Mouse (Mus musculus) cerebral cortex, adult 2 months (tissue): ENCODE data around the gene Rhot1.

ENCODE experiments used
- WGBS: fragments of 180-500 bp; shearing (Covaris S2); methylation state at CpG from one replicate; pipeline ENCODE4 v1.1.7; 2018; 5-methylcytosine and 5-hydroxymethylcytosine counted together

The Rhot1 gene

DNA sequence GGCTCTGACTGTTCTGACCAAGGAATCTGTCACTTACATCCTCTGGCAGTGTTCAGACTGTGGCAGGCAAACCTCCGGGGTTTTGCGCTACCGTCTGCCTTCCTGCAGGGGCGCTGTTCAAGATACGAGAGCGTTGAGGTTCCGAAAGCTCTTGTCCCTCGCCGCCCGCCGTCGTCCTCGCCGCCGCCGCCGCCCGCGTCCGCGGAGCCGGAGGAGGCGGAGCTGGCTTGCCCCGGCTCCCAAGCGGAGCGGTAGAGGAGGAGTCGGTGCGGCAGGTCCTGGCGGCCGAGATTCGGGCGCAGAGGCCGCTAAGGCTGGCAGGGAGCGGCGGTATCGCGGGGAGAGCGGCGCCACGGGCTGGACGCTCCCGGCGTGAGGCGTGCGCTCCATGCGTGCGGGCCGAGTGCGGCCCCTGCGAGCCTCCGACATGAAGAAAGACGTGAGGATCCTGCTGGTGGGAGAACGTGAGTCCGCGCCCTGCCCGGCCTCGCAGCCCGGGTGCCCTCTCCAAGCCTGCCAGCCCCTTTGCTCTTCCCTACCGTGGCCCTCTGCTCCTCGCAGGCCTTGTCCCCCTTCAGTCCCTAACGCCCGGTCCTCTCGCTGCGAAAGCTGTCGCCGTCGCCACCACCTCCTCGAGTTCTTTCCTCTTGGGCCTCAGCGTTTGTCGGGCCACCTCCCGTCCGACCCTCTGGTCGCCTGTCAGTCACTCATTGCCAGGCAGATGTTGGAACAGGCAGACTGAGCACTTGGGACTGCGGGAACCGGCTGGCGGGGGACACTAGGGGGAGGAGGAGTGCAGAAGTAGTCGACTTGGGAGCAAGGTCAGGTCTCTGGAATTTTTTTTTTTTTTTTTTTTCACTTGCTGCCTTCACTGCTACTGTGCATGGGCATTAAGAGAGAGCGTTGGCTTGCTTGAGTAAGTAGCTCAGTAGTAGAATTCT is at the start of gene Rhot1:
Gene Rhot1 (plus strand): TSS at position 160 of the 941 bp plus-strand sequence.
- WGBS, result under 1% methylated on average over 75 of the region's 78 CpGs

DNA sequence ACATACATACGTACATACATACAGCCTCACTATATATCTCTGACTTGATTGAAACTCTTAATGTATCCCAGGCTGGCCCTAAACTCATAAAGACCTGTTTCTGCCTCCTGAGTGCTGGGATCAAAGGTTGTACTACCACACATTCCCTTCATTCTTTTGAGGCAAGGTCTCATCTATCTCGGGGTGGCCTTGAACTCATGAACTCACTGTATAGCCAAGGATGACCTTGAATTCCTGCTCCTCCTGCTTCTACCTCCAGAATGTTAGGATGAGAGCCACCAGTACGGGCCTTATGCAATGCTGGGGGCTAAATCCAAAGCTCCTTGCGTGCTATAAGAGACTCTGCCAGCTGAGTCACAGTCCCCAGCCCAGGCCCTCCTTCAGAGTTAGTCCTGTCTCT is 47.8 kb upstream of the Rhot1 start:
- WGBS, result 90% methylated on average over 4 of the region's 4 CpGs

DNA sequence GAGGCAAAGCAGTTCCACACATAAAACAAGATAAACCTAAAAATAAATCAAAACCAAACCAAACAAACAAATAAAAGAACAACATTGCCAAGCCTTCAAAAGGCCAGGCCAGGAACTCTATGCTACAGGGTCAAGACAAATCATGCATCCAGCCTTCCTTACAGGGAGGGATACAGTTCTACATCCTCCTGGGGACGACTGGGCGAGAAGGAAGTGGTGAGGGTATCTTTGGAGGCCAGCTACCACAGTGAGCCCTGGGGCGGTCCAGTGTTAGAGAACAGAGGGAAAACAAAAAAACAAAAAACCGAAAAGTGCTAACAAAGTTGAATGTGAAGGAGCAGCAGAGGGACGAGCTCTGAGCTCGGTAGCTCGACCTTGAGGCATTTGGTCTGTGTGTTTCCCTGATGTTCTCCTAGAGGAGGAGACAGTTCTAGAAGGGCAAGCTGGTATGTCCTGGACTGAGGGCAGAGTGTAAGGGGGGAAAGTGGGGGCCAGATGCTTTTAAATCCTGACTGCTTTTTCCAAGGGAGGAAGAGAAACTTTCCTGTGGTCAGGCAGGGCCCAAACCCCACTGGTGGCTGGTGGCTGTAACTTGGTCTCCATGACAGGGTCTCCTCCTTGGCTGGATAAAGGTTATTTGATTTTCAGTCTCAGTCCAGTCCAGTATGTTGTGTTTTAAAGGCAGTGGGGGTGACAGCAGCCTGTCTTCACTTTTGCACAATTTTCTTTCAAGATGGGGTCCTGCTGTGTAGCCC is 45.3 kb upstream of the Rhot1 start:
- WGBS, result 73% methylated on average over 7 of the region's 7 CpGs

DNA sequence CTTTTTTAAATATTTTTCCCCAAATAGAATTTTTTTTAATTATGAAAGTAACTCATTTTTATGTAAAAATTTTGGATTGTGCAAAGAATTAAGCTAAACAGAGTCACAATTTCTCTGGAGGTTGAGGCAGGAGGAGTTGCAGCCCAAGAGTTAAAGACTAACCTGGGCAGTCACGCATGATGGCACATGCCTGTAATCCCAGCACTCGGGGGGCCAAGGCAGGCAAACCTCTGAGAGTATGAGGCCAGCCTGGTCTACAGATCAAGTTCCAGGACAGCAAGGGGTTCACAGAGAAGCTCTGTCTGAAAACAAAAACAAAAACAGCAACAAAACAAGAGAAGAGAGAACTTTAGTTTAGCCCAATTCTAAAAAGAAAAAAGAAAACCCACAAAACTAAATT is 44.6 kb upstream of the Rhot1 start:
- WGBS, result 59% methylated on average over 2 of the region's 2 CpGs

DNA sequence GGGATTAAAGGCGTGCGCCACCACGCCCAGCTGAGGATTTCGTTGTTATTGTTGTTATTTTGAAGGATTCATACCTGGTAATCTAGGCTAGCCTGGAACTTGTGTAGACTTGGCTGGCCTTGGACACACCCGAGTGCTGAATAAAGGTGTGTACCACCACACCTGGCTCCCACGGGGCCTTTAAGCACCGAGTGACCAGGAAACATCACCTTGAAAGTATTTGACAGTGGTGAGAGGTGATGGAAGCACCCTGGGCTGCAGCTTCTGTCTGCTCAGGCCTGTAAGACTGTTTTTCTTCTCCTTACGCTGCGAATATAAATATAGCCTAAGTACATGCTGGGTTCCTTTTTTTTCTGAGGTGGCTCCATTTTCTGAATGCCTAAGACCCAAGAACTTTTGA is 40.7 kb upstream of the Rhot1 start:
- WGBS, result 87% methylated on average over 9 of the region's 9 CpGs

DNA sequence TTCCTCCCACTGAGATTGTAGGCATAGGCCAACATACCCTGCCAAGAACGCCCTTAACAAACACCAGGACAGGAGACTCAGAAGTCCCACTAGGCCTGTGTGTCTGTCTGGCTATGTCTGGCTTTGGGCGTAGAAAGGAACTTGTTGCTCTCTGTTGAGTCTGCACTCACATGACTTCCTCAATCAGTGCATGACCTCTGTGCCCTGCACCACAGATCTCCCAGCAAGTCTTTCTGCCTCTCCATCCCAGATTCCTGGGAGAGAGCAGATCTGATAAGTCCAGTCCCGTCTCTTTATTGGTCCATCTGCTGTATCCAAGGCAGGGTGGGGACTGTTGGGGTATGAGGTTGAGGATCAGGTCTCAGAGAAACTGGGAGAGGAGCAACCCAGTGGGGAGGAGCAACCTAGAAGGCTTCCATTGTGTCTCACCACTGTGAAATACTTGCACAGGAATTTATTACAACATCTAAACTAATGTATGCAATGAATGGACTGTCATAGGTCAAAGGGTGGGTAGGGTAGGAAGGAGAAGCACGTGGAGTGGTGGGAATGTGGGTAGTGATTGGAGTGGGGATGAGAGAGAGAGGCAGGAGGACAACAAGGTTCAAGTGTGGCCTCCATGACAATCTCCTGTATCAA is 40.1 kb upstream of the Rhot1 start:
- WGBS, result 76% methylated on average over 4 of the region's 4 CpGs

DNA sequence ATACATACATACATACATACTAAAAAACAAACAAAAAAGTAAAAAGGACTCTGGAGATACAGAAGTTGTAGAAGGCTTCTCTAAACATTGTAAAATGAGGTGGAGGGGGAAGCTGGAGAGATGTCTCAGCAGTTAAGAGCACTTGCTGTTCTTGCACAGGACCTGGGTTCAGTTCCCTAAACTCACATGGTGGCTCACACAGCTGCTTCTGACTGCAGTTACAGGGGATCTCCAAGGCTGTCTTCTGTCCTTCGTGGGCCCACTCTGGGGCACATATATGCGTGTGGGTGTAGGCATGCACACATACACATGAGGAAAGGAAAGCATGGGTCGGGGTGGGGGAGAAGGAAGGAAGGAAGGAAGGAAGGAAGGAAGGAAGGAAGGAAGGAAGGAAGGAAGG is 39.2 kb upstream of the Rhot1 start:
- WGBS, result 89% methylated on average over 3 of the region's 3 CpGs

DNA sequence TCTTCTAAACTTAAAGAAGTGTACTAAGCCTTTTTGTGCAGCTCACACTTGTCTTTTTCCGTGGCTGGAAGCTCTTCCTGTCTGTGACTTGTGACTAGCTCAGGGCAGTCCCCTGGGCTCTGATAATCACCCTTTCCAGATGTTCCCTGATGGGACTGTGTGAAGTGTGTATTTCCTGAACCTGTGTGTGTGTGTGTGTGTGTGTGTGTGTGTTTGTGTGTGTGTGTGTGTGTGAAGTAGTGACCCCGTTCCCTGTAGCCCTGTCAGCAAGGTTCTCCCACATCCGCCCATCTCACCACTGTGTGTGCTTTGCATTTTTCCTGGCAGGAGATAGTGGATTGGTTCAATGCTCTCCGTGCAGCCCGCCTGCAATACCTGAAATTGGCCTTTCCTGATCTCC is 38.5 kb upstream of the Rhot1 start:
- WGBS, result 83% methylated on average over 5 of the region's 5 CpGs

DNA sequence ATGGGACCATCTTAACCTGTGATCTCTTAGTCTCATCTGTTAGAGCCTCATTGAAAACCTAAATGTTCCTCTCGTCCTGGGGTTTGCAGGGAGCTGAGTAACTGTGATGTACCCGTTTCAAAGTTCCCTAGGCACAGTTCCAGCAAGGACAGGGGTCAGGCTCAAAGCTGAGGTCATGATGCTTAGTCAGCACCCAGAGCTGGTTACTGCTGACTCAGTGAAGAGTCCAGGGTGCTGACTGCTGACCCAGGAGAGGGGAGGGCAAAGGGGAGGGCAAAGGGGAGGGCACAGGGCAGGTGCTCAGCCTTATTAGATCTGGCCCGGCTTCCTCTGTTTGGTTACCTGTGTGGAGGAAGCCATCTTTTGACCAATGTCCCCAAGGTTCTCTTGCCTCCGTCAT is 36.9 kb upstream of the Rhot1 start:
- WGBS, result 77% methylated on average over 4 of the region's 4 CpGs

DNA sequence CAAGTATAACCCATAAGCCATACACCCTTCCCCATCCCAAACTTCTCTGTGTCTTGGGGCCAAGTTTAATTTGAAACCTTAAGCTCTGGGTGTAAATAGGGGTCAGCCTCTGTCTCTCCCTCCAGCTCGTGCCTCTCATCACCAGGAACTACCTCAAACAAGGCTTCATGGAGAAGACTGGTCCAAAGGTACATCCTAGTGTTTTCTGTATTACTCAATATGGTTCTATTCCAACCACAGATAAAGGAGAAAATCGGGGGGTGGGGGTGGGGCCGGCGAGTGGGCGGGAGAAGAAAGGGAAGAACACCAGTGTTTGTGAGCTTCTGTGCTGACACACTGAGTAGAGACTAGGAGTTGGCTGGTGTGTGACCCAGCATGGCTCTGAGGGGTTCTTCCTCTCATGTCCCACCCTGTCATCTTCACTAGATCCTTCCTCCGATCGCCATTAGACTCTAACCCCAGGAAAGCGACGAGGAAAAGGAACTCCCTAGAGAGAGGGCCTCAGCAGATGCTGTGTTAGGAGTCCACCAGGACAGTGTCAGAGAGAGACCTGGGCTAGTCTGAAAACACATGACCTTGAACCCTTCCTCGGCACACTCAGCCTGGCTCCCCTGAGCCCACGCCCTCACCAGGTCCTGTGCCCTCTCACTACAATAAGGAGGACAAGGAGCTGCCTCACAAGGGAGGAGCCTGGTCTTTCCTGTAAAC is 34.7 kb upstream of the Rhot1 start:
- WGBS, result 73% methylated on average over 11 of the region's 11 CpGs

DNA sequence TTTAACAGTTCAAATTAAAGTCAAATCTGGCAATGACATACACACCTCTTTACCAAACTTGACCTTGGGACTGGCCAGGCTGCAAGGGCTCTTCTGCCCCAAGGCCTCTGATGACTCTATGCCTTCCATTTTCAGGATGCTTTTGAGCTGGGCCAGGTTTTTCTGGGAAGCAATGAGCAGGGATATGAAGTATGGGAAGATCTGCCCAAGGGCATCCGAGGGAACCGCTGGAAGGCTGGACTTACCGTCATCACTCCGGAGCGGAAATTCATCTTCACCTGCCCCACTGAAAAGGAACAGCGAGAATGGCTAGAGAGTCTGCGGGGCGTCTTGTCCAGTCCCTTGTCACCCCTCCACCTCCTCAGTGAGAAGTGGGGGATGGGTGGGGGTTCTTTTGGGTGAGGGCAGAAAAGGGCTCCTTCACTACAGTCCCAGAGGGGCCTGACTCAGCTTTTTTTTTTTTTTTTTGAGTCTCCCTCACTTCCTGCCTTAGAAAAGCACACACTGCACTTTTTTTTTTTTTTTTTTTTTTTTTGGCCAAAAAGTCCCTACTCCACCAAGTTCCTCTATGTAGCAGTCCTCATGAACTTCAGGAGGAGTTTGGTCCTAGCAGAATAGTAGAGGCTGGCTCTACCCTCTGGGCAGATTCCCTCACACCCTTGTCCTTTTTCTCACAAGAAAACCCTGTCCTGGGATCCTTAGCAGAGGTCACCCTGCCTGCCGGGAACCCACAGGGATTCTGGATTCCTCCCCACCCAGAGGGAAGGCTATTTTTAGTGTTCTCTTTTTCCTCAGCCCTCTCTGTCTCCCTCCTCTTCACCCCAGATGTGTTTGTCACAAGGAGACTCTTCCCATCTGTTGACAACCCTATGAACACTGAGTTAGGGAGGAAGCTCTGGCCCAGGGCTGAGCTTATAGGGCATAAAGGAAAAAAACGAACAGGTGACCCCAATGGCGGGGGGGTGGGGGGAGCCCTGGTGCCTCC is 31.6 kb upstream of the Rhot1 start:
- WGBS, result 69% methylated on average over 11 of the region's 11 CpGs

DNA sequence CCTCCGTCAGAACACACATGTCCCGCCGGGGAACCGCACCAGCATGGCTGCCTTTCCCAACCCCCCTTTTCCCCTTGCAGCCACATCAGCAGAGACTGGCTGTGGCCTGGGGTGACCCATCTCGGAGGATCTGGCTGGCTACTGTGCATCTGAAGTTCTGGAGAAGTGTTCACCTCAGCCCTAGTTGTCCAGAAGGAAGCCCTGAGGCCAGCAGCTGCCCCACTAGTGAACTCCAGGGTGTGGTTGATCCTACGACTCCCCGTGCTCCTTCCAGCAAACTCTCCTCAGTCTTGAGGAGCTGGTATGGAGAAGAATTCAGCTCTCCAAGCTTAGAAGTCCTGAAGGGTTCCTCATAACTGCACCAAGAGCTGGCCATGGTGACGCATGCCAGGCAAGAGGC is 30.5 kb upstream of the Rhot1 start:
- 80% methylated on average over 8 of the region's 8 CpGs for WGBS

DNA sequence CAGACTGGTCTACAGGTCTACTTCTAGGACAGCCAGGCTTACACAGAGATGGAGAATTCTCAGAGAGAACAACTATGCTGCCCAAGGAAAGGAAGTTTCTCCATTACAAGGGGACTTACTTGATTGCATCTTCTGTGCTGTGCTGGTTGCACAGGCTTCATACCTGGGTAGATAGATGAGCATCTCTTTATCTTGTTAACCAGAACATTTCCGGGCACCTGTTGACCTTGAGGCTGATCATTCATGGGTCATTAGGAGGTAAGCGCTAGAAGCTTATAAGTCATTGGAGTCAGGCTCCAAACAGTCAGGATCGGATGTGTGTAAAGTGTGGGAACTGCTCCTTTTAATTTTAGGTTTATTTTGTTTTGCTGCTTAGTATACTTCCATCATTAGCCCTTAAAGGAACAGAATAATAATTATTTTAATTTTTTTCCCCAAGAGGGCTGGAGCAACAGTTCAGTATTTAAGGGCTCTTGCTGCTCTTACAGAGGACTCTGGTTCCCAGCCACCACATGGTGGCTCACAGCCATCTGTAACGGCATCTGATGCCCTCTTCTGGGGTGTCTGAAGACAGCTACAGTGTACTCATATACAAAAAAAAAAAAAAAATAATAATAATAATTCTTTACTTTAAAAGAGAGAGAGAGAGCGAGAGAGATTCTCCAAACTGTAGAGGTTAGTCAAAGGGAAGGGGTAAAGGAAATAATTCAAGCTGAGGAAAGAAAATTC is 27.6 kb upstream of the Rhot1 start:
- WGBS, result 76% methylated on average over 5 of the region's 5 CpGs

DNA sequence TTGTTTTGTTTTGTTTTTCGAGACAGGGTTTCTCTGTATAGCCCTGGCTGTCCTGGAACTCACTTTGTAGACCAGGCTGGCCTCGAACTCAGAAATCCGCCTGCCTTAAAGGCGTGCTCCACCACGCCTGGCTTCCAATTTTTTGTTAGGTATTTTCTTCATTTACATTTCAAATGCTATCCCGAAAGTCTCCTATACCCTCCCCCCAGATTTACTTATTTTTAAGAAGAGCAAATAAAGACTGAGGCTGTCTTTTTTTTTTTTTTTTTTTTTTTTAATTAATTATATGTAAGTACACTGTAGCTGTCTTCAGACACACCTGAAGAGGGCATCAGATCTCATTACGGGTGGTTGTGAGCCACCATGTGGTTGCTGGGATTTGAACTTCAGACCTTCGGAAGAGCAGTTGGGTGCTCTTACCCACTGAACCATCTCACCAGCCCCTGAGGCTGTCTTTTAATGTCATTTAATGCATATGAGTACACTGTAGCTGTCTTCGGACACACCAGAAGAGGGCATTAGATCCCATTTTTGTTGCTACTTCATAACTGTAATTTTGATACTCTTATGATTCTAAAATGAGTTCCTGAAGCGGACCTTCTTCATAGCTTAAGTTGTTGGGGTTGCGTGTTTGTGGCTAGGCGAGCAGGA is 25.6 kb upstream of the Rhot1 start:
- WGBS, result 41% methylated on average over 12 of the region's 12 CpGs

DNA sequence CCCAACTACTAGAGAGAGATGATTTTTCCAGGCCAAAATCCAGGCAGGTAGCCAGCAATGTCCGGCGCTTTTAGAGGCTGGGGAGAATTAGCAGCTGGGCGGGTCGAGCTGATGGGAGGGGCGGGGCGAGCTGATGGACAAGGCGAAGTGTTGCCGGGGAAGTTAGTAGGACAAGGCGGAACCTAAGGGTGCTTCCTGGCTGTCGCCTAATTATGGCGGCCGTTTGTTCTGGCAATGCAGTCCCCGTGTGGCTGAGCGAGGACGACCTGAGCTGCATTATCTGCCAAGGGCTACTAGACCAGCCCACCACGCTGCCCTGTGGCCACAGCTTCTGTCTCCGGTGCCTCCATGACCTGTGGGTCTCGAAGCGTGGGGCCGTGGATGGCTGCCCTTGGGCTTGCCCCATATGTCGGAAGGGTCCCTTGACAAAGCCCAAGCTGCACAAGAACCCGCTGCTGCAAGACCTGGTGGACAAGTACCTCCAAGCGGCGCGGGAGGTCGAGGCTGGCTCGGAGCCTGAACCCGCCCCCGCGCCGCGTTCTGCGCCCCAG is 25.0 kb upstream of the Rhot1 start, which contains the start of gene Rnf135:
Gene Rnf135 (plus strand): TSS at position 147 of the 551 bp plus-strand sequence.
- WGBS, result 2% methylated on average over 33 of the region's 33 CpGs

DNA sequence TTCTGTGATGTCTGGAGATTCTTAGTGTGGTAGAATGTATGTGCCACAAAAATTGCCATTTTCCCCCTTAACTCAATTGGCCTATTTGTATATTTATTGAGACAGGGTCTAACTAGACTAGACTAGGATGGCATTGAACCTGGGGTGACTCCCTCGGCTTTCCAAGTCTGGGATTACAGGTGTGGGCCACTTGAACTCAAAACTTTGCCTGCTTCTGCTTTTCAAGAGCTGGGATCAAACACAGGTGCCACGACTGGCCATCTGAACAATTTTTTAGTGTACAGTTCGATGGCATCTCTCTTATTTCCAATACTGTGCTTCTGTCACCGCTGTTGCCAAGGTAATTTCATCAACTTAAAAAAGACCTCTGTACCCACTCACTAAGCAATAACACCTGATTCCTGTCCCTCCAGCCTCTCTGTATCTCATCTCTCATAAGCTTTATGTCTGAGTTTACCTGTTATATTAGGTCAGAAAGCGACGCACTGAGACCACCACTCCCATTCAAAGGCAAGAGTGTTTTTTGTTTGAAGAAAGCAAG is 24.2 kb upstream of the Rhot1 start:
- WGBS, result 81% methylated on average over 6 of the region's 6 CpGs

DNA sequence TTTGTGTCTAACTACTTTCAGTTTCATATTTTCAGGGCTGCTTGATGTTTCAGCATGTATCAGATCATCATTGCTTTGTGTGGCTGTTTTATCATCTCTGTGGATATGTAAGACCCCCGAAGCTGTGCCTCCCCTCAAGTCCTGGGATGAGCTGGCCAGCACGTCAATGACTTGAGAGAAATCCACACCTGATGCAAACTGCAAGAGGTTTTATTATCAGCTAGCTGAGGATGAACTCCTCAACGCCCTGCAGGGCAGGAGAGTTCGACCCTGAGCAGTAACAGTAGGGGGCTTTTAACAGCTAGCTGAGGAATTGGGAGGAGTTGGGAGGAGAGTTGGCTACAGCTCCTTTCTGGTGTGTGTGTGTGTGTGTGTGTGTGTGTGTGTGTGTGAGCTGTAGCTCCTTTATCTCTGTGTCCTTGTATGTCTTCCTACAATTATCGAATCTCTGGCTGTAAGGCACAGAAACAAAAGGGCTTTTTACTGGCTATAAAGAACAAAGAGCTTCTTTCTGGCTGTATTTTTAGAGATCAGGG is 23.3 kb upstream of the Rhot1 start:
- WGBS, result 64% methylated on average over 5 of the region's 5 CpGs

DNA sequence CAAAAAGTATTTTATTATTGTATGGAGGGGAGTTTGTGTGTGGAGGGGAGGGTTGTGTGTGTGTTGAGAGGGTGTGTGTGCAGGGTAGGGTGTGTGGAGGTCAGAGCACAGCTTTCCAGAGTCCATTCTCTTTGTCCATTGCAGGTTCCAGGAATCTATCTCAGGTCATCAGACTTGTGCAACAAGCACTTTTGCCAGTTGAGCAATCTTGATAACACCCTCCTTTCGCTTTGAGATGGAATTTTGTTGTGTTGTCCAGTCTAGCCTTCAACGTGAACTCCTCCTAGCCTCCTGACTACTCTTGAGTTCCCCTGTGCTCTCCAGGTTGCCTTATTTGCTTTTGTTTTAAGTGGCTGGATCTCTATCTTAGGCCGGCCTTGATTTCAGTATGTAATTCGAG is 18.5 kb upstream of the Rhot1 start:
- WGBS, result 86% methylated on average over 4 of the region's 4 CpGs
